Mouse (Mus musculus) testis, adult 2 months (tissue): ENCODE results near the gene Cd83. TPM values are rescaled to one million over a fixed set of nuclear protein-coding genes. Genes with fewer than 3 reads are reported as not detected.

Source experiments
- H3K27ac ChIP-seq: fragments of 200-500 bp; 2 replicates; pipeline ENCODE4 v1.5.1; 2012; ENCODE audit warnings: low read depth, low read length; ENCODE audit not compliant: control insufficient read depth, insufficient read depth
- H3K27me3 ChIP-seq: fragments of 200-500 bp; 2 replicates; pipeline ENCODE4 v1.6.1; 2012; ENCODE audit warnings: mild to moderate bottlenecking, low read length, moderate library complexity; ENCODE audit not compliant: control insufficient read depth, insufficient read depth
- H3K36me3 ChIP-seq: fragments of 200-500 bp; 2 replicates; pipeline ENCODE4 v1.6.1; 2012; ENCODE audit warnings: mild to moderate bottlenecking, low read length; ENCODE audit not compliant: control insufficient read depth, insufficient read depth
- H3K4me1 ChIP-seq: fragments of 200-500 bp; 2 replicates; pipeline ENCODE4 v1.6.1; 2012; ENCODE audit warnings: low read length; ENCODE audit not compliant: control insufficient read depth, insufficient read depth
- H3K4me3 ChIP-seq: fragments of 200-500 bp; 2 replicates; pipeline ENCODE4 v1.5.1; 2012; ENCODE audit warnings: low read depth, mild to moderate bottlenecking, low read length, moderate library complexity, mixed read lengths; ENCODE audit not compliant: control insufficient read depth
- CTCF ChIP-seq: fragments of 200-500 bp; IDR thresholded peaks from 2 replicates; pipeline ENCODE4 v1.5.1; 2012; ENCODE audit warnings: low read depth, mild to moderate bottlenecking, inconsistent platforms, low read length, moderate library complexity; ENCODE audit not compliant: control insufficient read depth, insufficient read depth, insufficient replicate concordance
- POLR2A ChIP-seq: fragments of 200-500 bp; IDR thresholded peaks from 2 replicates; pipeline ENCODE4 v1.6.1; 2012; ENCODE audit warnings: low read depth, mild to moderate bottlenecking, inconsistent platforms, low read length, moderate library complexity; ENCODE audit not compliant: control insufficient read depth
- polyA plus RNA-seq: library from polyadenylated mRNA; depleted of rRNA; stranded (reverse); fragments of >200 nt; gene quantifications from 2 replicates; pipeline ENCODE4 v1.2.3, GENCODE M21; 2012

The Cd83 gene
- polyA plus RNA-seq, 1 experiment, result 0.15 TPM

GRCm38 (mm10) chr13:43811835-43812234, 27.3 kb downstream of the Cd83 start:
- Histone ChIP-seq H3K27me3 (no peaks in the 10 kb centered on the region), H3K4me1 (no peaks in the 10 kb centered on the region), H3K4me3 (no peak overlapping the region), H3K36me3 (no peaks in the 10 kb centered on the region), H3K27ac (no peak overlapping the region)
- TF ChIP-seq CTCF, result no peak
- TF ChIP-seq POLR2A, result no peak

DNA sequence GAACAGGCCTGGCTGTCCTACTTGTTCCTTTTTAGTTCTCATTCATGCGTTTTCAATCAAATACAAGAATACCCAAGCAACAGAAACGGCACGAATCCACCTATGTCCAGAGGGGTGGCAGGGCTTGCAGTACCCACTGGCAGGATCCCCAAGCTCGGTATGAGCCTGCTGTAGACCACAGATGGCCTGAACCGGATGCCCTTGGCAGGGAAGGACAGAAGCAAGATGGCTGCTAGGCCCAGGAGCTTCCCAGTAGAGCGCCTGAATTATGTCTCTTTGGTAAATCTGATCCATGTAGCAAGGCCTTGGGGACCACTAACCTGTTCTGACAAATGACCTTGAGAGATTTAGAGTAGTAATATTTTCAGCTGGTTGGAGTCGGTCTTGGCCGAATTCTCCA, 28.9 kb downstream of the Cd83 start:
- Histone ChIP-seq H3K4me1 (no peaks in the 10 kb centered on the region), H3K36me3 (no peaks in the 10 kb centered on the region), H3K27me3 (no peaks in the 10 kb centered on the region), H3K27ac (no peak overlapping the region), H3K4me3 (no peak overlapping the region)
- no peak for TF ChIP-seq POLR2A
- TF ChIP-seq CTCF, result no peak

DNA sequence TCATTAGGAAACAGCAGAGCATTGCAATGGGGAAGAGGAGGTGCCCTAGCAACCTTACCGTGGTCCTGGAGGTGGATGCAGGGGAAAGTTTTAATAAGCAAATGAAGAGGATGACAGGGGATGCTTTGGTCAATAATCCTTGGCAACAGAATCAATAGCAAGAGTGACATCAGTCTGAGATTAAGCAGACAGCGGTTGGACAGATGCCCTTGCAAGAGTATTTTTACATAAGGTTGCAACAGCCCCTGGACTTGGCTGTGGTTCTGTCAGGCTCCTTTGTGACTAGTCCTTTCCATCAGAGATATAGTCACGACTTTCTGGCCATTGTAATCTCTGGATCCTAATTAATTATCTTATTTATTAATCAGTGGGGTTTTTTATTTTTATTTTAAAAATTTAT, 32.9 kb downstream of the Cd83 start:
- Histone ChIP-seq H3K4me1 (no peaks in the 10 kb centered on the region), H3K36me3 (no peaks in the 10 kb centered on the region), H3K27me3 (no peaks in the 10 kb centered on the region), H3K27ac (no peak overlapping the region), H3K4me3 (no peak overlapping the region)
- TF ChIP-seq CTCF (no peak), POLR2A (no peak)

GRCm38 (mm10) chr13:43818307-43819019, 33.9 kb downstream of the Cd83 start:
- no peak overlapping the region for H3K27ac ChIP-seq
- H3K36me3 ChIP-seq, result no peaks in the 10 kb centered on the region
- H3K4me3 ChIP-seq, result no peak overlapping the region
- H3K4me1 ChIP-seq, result no peaks in the 10 kb centered on the region
- H3K27me3 ChIP-seq, result no peaks in the 10 kb centered on the region
- TF ChIP-seq POLR2A, result no peak
- TF ChIP-seq CTCF, result no peak

DNA sequence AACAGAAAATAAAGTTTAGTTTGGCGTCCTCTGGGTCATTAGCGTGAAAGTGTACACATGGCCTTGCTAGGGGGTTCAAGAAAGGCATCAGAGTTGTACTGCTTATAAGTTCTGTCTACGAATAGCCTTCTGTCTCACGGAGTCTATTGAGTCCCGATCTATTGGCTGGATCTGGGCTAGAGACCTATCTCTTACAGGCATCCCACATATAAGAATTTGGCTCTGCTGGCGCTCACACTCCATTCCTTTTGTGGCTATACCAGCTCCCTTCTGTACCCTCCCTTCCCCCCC, 34.4 kb downstream of the Cd83 start:
- Histone ChIP-seq H3K4me1 (no peaks in the 10 kb centered on the region), H3K4me3 (no peak overlapping the region), H3K36me3 (no peaks in the 10 kb centered on the region), H3K27ac (no peak overlapping the region), H3K27me3 (no peaks in the 10 kb centered on the region)
- no peak for TF ChIP-seq CTCF

DNA sequence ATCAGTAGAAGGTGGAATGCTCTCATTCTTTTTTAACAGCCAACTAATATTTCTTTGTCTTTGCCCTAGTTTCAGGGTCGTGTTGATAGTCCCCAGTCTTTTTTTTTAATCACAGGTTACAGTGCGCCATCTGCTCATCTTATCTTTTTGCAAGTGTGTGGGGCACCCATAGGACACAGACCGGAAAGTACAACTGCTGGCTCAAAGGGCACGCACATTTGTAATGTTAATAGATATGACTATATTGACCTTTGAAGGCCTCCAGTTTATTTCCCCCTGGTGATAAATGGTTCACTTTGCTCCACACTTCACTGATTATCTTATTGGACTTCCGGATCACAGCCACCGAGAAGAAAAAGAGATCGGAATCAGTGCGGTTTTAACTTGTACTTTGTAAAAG, 35.5 kb downstream of the Cd83 start:
- Histone ChIP-seq H3K27me3 (no peaks in the 10 kb centered on the region), H3K4me1 (no peaks in the 10 kb centered on the region), H3K4me3 (no peak overlapping the region), H3K27ac (no peak overlapping the region), H3K36me3 (no peaks in the 10 kb centered on the region)
- no peak for TF ChIP-seq CTCF
- TF ChIP-seq POLR2A, result no peak

DNA sequence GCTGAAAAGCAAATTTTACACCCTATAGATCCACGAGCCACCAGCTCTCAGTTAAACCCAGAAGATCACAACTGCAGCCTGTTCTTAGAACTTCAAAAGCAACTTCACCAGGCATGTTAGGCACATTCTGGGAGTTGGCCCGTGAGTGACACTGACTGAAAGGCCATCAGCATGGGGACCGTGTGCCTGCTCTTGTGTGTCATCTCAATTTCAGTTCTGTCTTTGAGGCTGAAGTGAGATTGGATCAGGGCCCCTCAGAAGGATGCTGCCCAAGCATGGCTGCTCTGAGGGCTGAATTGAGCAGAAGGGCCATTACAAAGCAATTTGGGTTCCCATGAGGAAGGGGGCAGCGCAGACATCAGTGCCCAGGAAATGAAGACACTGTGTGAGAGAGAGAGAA, 37.7 kb downstream of the Cd83 start:
- Histone ChIP-seq H3K4me1 (no peaks in the 10 kb centered on the region), H3K27ac (no peak overlapping the region), H3K36me3 (no peaks in the 10 kb centered on the region), H3K4me3 (no peak overlapping the region), H3K27me3 (no peaks in the 10 kb centered on the region)
- no peak for TF ChIP-seq POLR2A
- no peak for TF ChIP-seq CTCF

- Histone ChIP-seq H3K36me3 (no peaks in the 10 kb centered on the region), H3K27me3 (no peaks in the 10 kb centered on the region), H3K4me1 (no peaks in the 10 kb centered on the region), H3K27ac (no peak overlapping the region), H3K4me3 (no peak overlapping the region)
- TF ChIP-seq CTCF, result no peak
- TF ChIP-seq POLR2A, result no peak
Measured at GRCm38 (mm10) chr13:43828648-43829047, 44.1 kb downstream of the Cd83 start.
